Mouse (Mus musculus) lung, adult 2 months (tissue): ENCODE measurements around the gene Garnl3.

ENCODE experiments used
- CTCF ChIP-seq: fragments of 200-500 bp; IDR thresholded peaks from 2 replicates; pipeline ENCODE4 v1.5.1; 2011; ENCODE audit warnings: mild to moderate bottlenecking, low read length, control low read depth; ENCODE audit not compliant: insufficient read depth
- POLR2A ChIP-seq: fragments of 200-500 bp; IDR thresholded peaks from 2 replicates; pipeline ENCODE4 v1.6.1; 2011; ENCODE audit warnings: low read depth, mild to moderate bottlenecking, control low read depth, low read length, borderline replicate concordance; ENCODE audit errors: extremely low read depth

DNA sequence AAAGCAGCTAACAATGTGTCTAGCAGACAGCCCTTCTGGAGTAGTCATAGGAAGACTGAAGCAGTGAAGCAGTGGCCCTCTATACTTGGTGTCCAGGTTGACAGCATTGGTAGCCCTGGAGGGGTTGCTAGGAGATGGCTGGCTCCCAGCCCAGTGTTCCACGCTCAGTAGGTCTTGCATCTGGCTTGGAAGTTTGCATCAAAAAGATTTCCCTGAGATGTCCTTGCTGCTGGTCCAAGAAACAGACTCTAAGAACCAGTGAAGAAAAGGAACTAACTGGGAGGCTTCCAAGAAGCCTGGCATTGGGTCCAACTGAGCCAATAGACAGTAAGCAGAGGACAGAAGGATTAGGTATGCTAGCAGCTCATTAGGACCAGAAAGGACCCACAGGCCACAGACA is 94.0 kb downstream of the Garnl3 start:
- TF ChIP-seq POLR2A (no peak), CTCF (no peak)
